Mouse (Mus musculus): ENCODE measurements around the gene Fbxl17. TPM values are rescaled to one million over a fixed set of nuclear protein-coding genes. Genes with fewer than 3 reads are reported as not detected.

The Fbxl17 gene
- total and polyA plus RNA-seq, 2 experiments from 2014 or later, result 13.1 to 22.3 TPM

DNA sequence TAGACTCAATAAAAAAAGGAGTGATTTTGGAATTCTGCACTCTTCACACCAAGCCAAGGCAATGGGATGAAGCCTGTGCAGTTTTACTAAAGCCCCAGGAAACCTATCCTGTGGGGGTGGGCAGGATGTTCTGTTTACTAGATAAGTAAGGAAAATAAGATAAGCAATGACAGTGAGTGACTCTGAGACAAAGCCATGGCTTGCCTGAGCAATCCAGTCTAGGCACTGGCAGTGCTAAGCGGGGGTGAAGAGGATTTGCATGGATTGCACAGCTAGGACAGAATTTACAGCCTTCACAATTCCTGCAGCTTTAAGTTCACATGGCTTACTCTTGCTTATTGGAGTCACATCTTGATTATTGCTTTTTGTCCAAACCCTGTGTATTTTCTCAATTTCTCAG lies 335.5 kb downstream of the Fbxl17 start:
- 77% methylated on average over 1 of the region's 1 CpGs for WGBS
- no peaks in the 10 kb centered on the region for H3K36me3 ChIP-seq (ENCODE audit: insufficient read depth, low read length)
- no peak for TF ChIP-seq CTCF (IDR thresholded peaks at IDR 0.05; ENCODE audit: low read depth)
- no peak overlapping the region for H3K9ac ChIP-seq (replicated peaks; ENCODE audit: low read length)
- H3K9me3 ChIP-seq (ENCODE audit: low read length), result no peaks in the 10 kb centered on the region
- no peak overlapping the region for H3K27ac ChIP-seq
- no peak for ATAC-seq
- DNase-seq (ENCODE audit: low spot score), result no peak
- H3K4me3 ChIP-seq (ENCODE audit: low read length), result no peak overlapping the region
- no peaks in the 10 kb centered on the region for H3K27me3 ChIP-seq (ENCODE audit: insufficient read depth, low read length)
- H3K4me1 ChIP-seq (ENCODE audit: insufficient read depth, low read length), result no peaks in the 10 kb centered on the region
- H3K4me2 ChIP-seq (ENCODE audit: low read depth, low read length), result no peak overlapping the region

DNA sequence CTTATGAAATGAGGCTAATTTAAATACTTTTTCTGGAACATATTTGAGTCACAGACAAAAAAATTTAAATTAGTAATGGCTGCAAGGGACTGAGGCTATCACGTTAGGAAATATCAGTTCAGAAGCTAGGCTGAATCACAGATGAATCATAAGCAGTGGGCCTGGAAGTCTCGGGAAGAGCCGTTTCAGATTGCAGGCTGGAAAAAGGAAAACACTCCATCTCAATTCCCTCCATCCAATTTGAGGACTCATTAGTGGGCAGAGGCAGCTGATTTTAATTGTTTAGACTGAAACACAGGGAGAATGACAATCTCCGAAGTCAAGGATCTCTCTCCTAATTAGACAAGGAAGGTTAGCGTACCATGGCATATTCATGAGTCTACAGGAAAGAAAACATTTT lies 337.9 kb downstream of the Fbxl17 start:
- no peak overlapping the region for H3K9ac ChIP-seq (replicated peaks; ENCODE audit: low read length)
- no peak overlapping the region for H3K4me3 ChIP-seq (ENCODE audit: low read length)
- DNase-seq (ENCODE audit: low spot score), result no peak
- ATAC-seq, result no peak
- H3K4me2 ChIP-seq (ENCODE audit: low read depth, low read length), result no peak overlapping the region
- no peaks in the 10 kb centered on the region for H3K9me3 ChIP-seq (ENCODE audit: low read length)
- H3K36me3 ChIP-seq (ENCODE audit: insufficient read depth, low read length), result no peaks in the 10 kb centered on the region
- no peaks in the 10 kb centered on the region for H3K4me1 ChIP-seq (ENCODE audit: insufficient read depth, low read length)
- TF ChIP-seq CTCF (IDR thresholded peaks at IDR 0.05; ENCODE audit: low read depth), result no peak
- no peaks in the 10 kb centered on the region for H3K27me3 ChIP-seq (ENCODE audit: insufficient read depth, low read length)
- WGBS, result 53% methylated on average over 5 of the region's 5 CpGs
- no peak overlapping the region for H3K27ac ChIP-seq

DNA sequence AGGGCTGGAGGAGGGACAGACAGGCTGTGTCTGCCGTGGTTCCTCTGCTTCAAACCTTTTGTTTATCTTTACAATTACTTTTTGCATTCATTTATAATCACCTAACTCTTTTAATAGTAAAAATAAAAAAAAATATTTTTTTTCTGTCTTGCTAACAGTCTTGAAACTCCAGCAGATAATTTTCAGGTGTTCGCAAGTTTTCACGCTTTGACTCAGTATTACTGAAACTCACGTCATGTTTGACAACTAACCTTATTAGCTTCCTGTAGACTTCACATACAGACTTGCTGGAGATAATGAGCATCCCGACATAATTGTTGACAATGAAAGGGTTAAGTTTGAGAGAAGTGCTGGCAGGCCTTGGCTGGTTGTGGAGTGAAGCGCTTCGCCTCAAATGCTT lies 340.6 kb downstream of the Fbxl17 start:
- ATAC-seq (no peak), DNase-seq (ENCODE audit: low spot score) (no peak)
- Histone ChIP-seq H3K4me2 (ENCODE audit: low read depth, low read length) (no peak overlapping the region), H3K4me1 (ENCODE audit: insufficient read depth, low read length) (no peaks in the 10 kb centered on the region), H3K36me3 (ENCODE audit: insufficient read depth, low read length) (no peaks in the 10 kb centered on the region), H3K4me3 (ENCODE audit: low read length) (no peak overlapping the region), H3K27me3 (ENCODE audit: insufficient read depth, low read length) (no peaks in the 10 kb centered on the region), H3K9ac (replicated peaks; ENCODE audit: low read length) (no peak overlapping the region), H3K27ac (no peak overlapping the region), H3K9me3 (ENCODE audit: low read length) (no peaks in the 10 kb centered on the region)
- no peak for TF ChIP-seq CTCF (IDR thresholded peaks at IDR 0.05; ENCODE audit: low read depth)
- WGBS, result 57% methylated on average over 7 of the region's 7 CpGs

DNA sequence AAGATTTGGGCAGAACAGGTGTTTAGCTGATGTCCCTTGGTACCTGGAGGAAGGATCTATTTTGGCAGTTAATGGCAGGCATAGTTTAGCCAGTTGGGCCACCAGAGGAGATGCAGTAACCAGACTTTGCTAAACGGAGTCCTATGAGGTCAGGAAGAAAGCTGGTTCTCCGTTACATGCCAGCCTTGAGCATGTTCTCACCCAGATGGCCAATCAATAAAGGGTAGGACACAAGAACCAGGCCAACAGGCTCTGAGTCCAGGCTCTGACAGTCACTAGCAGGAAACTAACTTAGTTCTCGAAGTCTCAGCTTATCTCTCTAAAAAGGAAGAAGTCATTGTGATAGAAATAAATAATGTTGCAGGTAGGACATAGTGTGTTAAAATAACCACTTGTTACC lies 341.4 kb downstream of the Fbxl17 start:
- no peak for ATAC-seq
- no peak overlapping the region for H3K9ac ChIP-seq (replicated peaks; ENCODE audit: low read length)
- no peaks in the 10 kb centered on the region for H3K27me3 ChIP-seq (ENCODE audit: insufficient read depth, low read length)
- no peaks in the 10 kb centered on the region for H3K36me3 ChIP-seq (ENCODE audit: insufficient read depth, low read length)
- 69% methylated on average over 3 of the region's 3 CpGs for WGBS
- DNase-seq (ENCODE audit: low spot score), result no peak
- no peaks in the 10 kb centered on the region for H3K4me1 ChIP-seq (ENCODE audit: insufficient read depth, low read length)
- H3K27ac ChIP-seq, result no peak overlapping the region
- H3K9me3 ChIP-seq (ENCODE audit: low read length), result no peaks in the 10 kb centered on the region
- H3K4me2 ChIP-seq (ENCODE audit: low read depth, low read length), result no peak overlapping the region
- no peak overlapping the region for H3K4me3 ChIP-seq (ENCODE audit: low read length)
- TF ChIP-seq CTCF (IDR thresholded peaks at IDR 0.05; ENCODE audit: low read depth), result no peak

DNA sequence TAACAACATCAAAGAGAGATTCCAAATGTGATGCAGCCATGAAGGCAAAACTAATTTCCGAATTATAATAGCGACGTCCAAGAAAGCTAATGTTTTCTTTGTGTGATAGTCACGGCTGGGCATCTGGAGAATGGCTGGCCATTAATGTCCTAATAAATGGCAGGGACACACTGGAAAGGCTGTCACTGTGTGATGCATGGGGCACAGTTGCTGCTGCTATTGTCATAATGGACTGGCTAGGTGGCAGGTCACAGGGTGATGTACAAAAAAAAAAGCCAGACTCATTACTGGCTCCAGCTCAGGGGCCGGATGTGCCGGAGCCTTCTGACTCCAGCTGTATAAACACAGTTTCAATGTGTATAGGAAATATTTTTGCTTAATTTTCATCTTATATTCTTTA lies 341.9 kb downstream of the Fbxl17 start:
- TF ChIP-seq CTCF (IDR thresholded peaks at IDR 0.05; ENCODE audit: low read depth), result no peak
- no peak for ATAC-seq
- Histone ChIP-seq H3K4me2 (ENCODE audit: low read depth, low read length) (no peak overlapping the region), H3K27ac (no peak overlapping the region), H3K4me1 (ENCODE audit: insufficient read depth, low read length) (no peaks in the 10 kb centered on the region), H3K9ac (replicated peaks; ENCODE audit: low read length) (no peak overlapping the region), H3K36me3 (ENCODE audit: insufficient read depth, low read length) (no peaks in the 10 kb centered on the region), H3K4me3 (ENCODE audit: low read length) (no peak overlapping the region), H3K27me3 (ENCODE audit: insufficient read depth, low read length) (no peaks in the 10 kb centered on the region), H3K9me3 (ENCODE audit: low read length) (no peaks in the 10 kb centered on the region)
- WGBS, result 19% methylated on average over 6 of the region's 6 CpGs
- no peak for DNase-seq (ENCODE audit: low spot score)

DNA sequence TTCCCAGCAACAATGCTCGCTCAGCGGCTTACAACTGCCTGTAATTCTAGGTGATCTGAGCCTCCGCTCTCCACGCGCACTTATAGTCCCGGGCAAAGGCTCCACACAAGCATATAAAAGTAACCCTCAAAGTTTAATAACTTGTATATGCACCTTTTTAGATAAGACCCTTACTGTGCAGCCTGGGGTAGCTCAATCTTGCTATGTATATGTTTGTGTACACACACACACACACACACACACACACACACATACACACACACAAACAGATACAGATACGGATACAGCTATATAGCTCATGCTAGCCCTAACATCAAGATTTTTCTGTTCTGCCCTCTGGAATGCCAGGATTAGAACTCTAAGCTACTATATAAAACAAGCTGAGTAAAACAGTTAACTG lies 342.8 kb downstream of the Fbxl17 start:
- H3K4me2 ChIP-seq (ENCODE audit: low read depth, low read length), result no peak overlapping the region
- H3K9ac ChIP-seq (replicated peaks; ENCODE audit: low read length), result no peak overlapping the region
- no peak for ATAC-seq
- DNase-seq (ENCODE audit: low spot score), result no peak
- no peak overlapping the region for H3K27ac ChIP-seq
- no peaks in the 10 kb centered on the region for H3K9me3 ChIP-seq (ENCODE audit: low read length)
- TF ChIP-seq CTCF (IDR thresholded peaks at IDR 0.05; ENCODE audit: low read depth), result no peak
- H3K4me3 ChIP-seq (ENCODE audit: low read length), result no peak overlapping the region
- H3K27me3 ChIP-seq (ENCODE audit: insufficient read depth, low read length), result no peaks in the 10 kb centered on the region
- WGBS, result 87% methylated on average over 7 of the region's 7 CpGs
- no peaks in the 10 kb centered on the region for H3K4me1 ChIP-seq (ENCODE audit: insufficient read depth, low read length)
- no peaks in the 10 kb centered on the region for H3K36me3 ChIP-seq (ENCODE audit: insufficient read depth, low read length)

DNA sequence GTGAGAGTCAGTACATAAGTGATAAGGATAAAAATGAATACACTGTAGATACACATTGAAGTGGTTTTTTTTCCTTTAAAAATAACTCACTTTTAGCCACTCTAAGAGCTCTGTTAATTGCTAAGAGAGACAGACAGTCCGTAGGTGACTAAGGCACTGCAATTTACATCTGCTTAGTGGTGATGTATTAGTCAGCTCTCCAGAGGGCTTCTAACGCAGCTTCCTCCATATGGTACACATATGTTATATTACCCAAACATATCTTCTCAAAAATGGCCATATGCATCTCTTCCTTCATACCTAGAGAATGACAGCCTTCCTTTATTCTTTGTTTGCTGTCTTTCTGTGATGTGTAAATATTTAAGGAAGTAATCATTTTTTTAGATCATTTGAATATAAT lies 353.3 kb downstream of the Fbxl17 start:
- ATAC-seq (no peak), DNase-seq (ENCODE audit: low spot score) (no peak)
- no peak for TF ChIP-seq CTCF (IDR thresholded peaks at IDR 0.05; ENCODE audit: low read depth)
- Histone ChIP-seq H3K9me3 (ENCODE audit: low read length) (no peaks in the 10 kb centered on the region), H3K36me3 (ENCODE audit: insufficient read depth, low read length) (no peaks in the 10 kb centered on the region), H3K27me3 (ENCODE audit: insufficient read depth, low read length) (no peaks in the 10 kb centered on the region), H3K4me3 (ENCODE audit: low read length) (no peak overlapping the region), H3K9ac (replicated peaks; ENCODE audit: low read length) (no peak overlapping the region), H3K4me1 (ENCODE audit: insufficient read depth, low read length) (peaks cover 19% of the 10 kb centered on the region), H3K27ac (no peak overlapping the region), H3K4me2 (ENCODE audit: low read depth, low read length) (no peak overlapping the region)
- WGBS, result 36% methylated on average over 2 of the region's 2 CpGs
